Mouse (Mus musculus) forebrain, embryonic 11.5 days (tissue): Measurements from ENCODE around the gene Aldh6a1. TPM values are rescaled to one million over a fixed set of nuclear protein-coding genes. Genes with fewer than 3 reads are reported as not detected.

Experiments used
- ATAC-seq: fragments of 200-750 bp; cut with Nextera tagmentation; replicated peaks from 2 replicates; pipeline ENCODE4 v1.8.0; 2017; ENCODE audit warnings: moderate TSS enrichment; ENCODE audit not compliant: low FRiP score
- DNase-seq: peaks from one replicate; pipeline ENCODE4 v3.0.0-alpha.2; 2017; ENCODE audit warnings: low spot score
- H3K27ac ChIP-seq: fragments of 300-500 bp; sonication (generic); 2 replicates; pipeline ENCODE4 v1.5.1; 2014; ENCODE audit warnings: low read depth, low read length
- H3K27me3 ChIP-seq: fragments of 300-500 bp; sonication (generic); 2 replicates; pipeline ENCODE4 v1.6.1; 2014; ENCODE audit warnings: mild to moderate bottlenecking, low read length, mixed read lengths; ENCODE audit not compliant: control insufficient read depth, insufficient read depth
- H3K36me3 ChIP-seq: fragments of 300-500 bp; sonication (generic); 2 replicates; pipeline ENCODE4 v1.6.1; 2014; ENCODE audit warnings: mild to moderate bottlenecking, low read length, moderate library complexity, mixed read lengths; ENCODE audit not compliant: control insufficient read depth, insufficient read depth
- H3K4me1 ChIP-seq: fragments of 300-500 bp; sonication (generic); replicated peaks from 2 replicates; pipeline ENCODE4 v1.6.1; 2014; ENCODE audit warnings: low read length, mixed read lengths; ENCODE audit not compliant: control insufficient read depth, insufficient read depth
- H3K4me2 ChIP-seq: fragments of 300-500 bp; sonication (generic); 2 replicates; pipeline ENCODE4 v1.6.1; 2014; ENCODE audit warnings: low read depth, mild to moderate bottlenecking, low read length, moderate library complexity, mixed read lengths; ENCODE audit not compliant: severe bottlenecking
- H3K4me3 ChIP-seq: fragments of 300-500 bp; sonication (generic); 2 replicates; pipeline ENCODE4 v1.5.1; 2014; ENCODE audit warnings: low read depth, low read length
- H3K9ac ChIP-seq: fragments of 300-500 bp; sonication (generic); 2 replicates; pipeline ENCODE4 v1.6.1; 2014; ENCODE audit warnings: low read length
- H3K9me3 ChIP-seq: fragments of 300-500 bp; sonication (generic); 2 replicates; pipeline ENCODE4 v1.6.1; 2016; ENCODE audit warnings: low read length, mixed read lengths; ENCODE audit not compliant: control insufficient read depth
- WGBS: fragments of 180-500 bp; shearing (Covaris S2); extraction: QIAGEN DNeasy Blood & Tissue Kit; methylation state at CpG from one replicate; pipeline ENCODE4 v1.1.7; 2014; 5-methylcytosine and 5-hydroxymethylcytosine counted together
- polyA plus RNA-seq: library from polyadenylated mRNA; unstranded; fragments of >200 nt; fragmentation: Nextera tagmentation; extraction: Ambion mirVana; gene quantifications from 2 replicates; pipeline ENCODE4 v1.2.1, GENCODE M21; 2014

Aldh6a1 gene
- 20.8 and 21.0 TPM in 2 replicates for polyA plus RNA-seq

DNA sequence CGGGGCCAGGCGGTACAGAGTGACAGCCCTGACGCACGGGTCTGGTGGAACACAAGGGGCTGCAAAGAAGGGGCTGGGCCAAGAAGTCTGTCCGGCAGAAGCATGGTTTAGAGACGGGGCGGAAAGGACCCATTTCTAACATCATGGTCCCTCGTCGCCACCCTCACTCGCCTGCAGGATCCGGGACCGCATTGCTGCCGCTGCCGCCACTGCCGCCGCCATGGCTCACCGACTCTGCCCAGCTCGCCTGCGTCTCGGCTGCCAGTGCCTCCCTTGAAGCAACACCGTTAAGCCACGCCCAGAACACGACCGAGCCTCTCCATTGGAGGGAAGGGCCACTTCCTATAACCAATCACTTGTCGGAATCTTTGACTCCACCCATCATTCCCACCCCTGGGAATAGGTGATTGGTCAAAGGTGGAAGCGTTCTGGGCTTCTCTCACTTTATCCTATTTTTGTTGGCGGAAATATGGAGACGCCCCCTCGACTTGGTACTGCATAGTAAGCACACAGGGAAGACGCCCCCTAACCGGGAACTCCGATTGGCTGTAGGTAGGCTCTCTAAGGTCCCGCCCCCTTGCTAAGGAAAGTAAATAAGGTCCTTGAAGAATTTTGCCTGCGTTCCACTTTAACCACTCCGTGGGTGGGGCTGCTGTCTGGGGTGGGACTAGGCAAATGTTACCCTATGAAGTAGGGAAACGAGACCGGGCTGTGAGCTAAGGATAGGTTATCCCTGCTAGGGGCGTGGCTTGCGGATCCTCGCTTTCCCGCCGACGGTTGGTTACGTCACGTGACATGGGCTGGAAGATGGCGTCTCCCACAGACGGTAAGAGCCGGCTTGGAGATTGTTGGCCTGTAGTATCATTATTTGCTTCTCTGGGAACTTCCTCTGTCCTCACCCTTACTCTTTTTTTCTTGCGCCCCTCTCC, at the start of gene Aldh6a1, which contains the start of gene Lin52:
Aldh6a1 (minus strand) TSS at position 287 of the 929 bp plus-strand sequence.
Lin52 (plus strand) TSS at position 705 of the 929 bp plus-strand sequence.
- Histone ChIP-seq H3K9me3 (no peaks in the 10 kb centered on the region), H3K9ac (peak within 1 kb of the TSS; percentile 71), H3K4me3 (peak within 1 kb of the TSS; percentile 82), H3K27ac (no peak within 1 kb of the TSS), H3K4me2 (peak within 1 kb of the TSS; percentile 85), H3K36me3 (no peaks in the 10 kb centered on the region), H3K27me3 (no peaks in the 10 kb centered on the region; the same call in 1 of the 2 replicates), H3K4me1 (peaks cover 4% of the 10 kb centered on the region; the same call in 1 of the 2 replicates)
- under 1% methylated on average over 49 of the region's 49 CpGs for WGBS
- peak; percentile 98 for ATAC-seq
- DNase-seq, result peak; percentile 95

DNA sequence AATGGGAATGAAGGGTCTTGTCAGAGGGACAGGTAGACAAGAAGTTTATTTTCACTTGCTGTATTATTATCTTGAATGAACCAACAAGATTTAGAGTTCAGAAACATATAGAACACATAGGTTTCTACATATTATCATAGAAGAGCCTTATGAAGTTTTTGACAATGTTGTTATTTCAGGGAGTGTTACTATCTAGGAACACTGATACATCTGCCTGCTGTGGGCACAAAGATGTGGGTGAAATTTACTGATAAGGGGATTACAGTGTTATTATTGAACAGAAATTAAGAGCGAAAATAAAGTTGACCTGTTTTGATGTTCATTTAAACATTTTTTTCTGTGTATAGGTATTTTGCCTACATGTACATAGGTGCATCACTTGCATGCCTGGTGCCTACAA, 46.0 kb upstream of the Aldh6a1 start:
- Histone ChIP-seq H3K4me1 (no peaks in the 10 kb centered on the region; the same call in 1 of the 2 replicates), H3K9ac (no peak overlapping the region), H3K27me3 (no peaks in the 10 kb centered on the region), H3K4me3 (no peak overlapping the region), H3K9me3 (no peaks in the 10 kb centered on the region), H3K27ac (no peak overlapping the region), H3K4me2 (no peak overlapping the region), H3K36me3 (no peaks in the 10 kb centered on the region)
- no peak for ATAC-seq
- no peak for DNase-seq
- 100% methylated on average over 1 of the region's 1 CpGs for WGBS

DNA sequence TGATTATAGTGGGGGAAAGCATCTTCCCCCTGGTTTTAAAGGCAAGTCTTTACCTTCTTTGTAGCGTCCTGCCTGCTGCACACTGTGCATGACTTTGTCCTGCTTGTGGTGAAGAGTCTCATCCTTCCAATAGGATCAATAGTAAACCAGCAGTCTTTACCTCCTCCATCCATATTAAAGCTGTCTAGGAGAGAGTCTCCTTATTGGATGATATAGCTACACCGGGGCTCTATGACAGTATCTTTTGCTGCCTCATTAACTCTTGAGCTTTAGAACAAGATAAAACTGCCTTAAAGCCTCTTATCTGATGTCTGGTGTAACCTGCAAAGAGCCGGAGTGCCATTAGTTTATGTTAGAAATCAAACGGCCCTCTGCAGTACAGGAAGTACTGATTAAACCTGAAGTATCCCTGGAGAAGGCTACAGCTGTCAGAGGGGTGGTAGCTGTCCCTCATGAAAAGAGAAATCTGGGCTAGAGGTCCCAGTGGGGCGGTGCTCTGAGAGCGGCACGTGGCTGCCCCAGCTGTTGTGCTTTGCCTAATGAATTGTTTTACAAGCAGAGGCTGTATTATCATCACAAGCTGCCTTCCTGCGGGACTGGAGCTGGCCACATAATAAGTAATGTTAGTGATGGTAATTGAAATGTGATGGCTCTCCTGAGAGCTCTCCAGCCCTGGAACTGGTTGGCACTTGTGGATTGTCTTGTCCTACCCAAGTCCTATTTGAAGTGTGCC, 36.7 kb upstream of the Aldh6a1 start:
- H3K36me3 ChIP-seq, result no peaks in the 10 kb centered on the region
- H3K4me1 ChIP-seq, result no peaks in the 10 kb centered on the region
- H3K9me3 ChIP-seq, result no peaks in the 10 kb centered on the region
- H3K4me2 ChIP-seq, result no peak overlapping the region
- H3K27ac ChIP-seq, result no peak overlapping the region
- H3K4me3 ChIP-seq, result no peak overlapping the region
- peak; percentile 55 for DNase-seq
- H3K27me3 ChIP-seq, result no peaks in the 10 kb centered on the region
- H3K9ac ChIP-seq, result no peak overlapping the region
- peak; percentile 61; the same call in 1 of the 2 replicates for ATAC-seq
- WGBS, result 49% methylated on average over 8 of the region's 8 CpGs

DNA sequence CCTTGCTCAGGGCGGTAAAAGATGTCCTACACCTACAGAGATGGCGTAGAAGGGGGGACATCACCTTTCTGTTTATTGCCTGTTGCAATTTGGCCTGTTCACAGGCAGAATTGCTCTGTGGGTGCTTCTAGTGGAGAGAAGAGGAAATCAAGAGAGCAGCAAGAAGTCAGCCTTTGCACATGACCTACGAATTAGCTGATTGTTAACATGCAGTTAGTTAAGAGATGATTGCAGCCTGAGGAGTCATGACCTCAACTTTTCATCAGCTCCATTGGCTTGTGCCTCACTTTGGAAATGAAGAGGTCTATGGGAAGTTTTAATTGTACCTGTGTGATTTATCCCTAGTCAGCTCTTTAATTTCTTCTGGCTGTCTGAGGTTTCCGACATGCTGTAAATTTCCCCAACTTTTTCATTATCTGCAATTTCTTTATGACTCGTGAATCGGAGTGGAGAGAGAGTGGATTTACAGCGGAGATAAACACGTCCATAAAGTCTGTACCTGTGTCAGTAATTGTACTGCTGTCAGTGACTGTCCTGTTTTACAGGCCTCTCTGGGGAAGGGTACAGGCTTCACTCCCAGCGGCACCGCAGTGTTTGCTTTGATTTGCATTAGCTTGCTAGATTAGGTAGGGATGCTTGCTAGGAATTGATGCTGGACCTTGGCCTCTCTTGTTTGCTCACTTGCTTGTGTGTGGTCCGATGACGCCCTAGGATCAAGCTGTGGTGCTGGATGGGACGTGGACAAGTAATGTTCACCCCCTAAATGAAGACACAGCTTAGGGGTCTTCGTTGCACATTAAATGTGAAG, 32.2 kb upstream of the Aldh6a1 start:
- no peak for ATAC-seq
- H3K4me1 ChIP-seq, result no peaks in the 10 kb centered on the region
- no peaks in the 10 kb centered on the region for H3K27me3 ChIP-seq
- WGBS, result 90% methylated on average over 14 of the region's 14 CpGs
- H3K9ac ChIP-seq, result no peak overlapping the region
- DNase-seq, result no peak
- no peaks in the 10 kb centered on the region for H3K9me3 ChIP-seq
- no peak overlapping the region for H3K4me2 ChIP-seq
- no peak overlapping the region for H3K27ac ChIP-seq
- no peak overlapping the region for H3K4me3 ChIP-seq
- H3K36me3 ChIP-seq, result no peaks in the 10 kb centered on the region

DNA sequence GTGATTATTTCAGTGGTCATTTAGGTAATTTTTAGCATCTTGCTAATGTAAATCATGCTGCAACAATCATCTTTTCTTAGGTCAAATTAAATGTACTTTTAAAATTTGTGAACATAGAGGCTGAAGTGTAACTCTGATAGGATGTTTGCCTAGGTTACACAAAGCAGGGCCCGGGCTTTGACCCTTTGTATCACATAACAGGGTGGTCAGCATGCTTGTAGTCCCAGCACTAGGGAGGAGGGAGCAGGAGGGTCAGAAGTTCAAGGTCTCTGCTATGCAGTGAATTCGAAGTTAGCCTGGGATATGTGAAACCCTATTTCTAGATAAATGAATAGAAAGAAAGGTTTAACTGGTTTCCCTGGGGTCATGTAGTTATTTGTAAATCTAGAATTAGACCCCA, 30.4 kb upstream of the Aldh6a1 start:
- 67% methylated on average over 2 of the region's 2 CpGs for WGBS

DNA sequence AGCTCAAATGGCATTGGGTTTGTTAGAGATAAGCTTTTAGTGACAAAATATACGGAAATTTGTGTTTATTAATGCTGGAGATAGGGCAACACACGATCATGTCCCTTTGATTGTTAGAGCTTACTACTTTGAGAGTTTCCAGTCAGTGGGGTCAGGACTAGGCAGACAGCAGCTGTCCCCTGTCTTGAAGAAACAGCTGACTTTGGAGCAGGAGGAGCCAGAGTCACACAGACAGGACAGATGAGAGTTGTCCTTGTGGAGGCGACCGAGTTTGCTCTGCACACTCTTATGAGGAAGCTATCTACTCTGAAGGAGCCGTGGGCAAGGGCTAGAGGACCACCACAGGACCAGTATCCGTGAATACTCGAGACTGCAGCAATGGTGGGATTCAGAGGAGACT, 28.1 kb upstream of the Aldh6a1 start:
- Histone ChIP-seq H3K27ac (no peak overlapping the region), H3K4me1 (no peaks in the 10 kb centered on the region), H3K9ac (no peak overlapping the region), H3K4me2 (no peak overlapping the region), H3K9me3 (no peaks in the 10 kb centered on the region), H3K27me3 (no peaks in the 10 kb centered on the region), H3K36me3 (no peaks in the 10 kb centered on the region), H3K4me3 (no peak overlapping the region)
- DNase-seq (no peak), ATAC-seq (no peak)
- 97% methylated on average over 7 of the region's 7 CpGs for WGBS

More for the DNA sequence above, 30.4 kb upstream of the Aldh6a1 start:
- Histone ChIP-seq H3K9me3 (no peaks in the 10 kb centered on the region), H3K36me3 (no peaks in the 10 kb centered on the region), H3K4me1 (no peaks in the 10 kb centered on the region), H3K27ac (no peak overlapping the region), H3K9ac (no peak overlapping the region), H3K4me3 (no peak overlapping the region), H3K27me3 (no peaks in the 10 kb centered on the region), H3K4me2 (no peak overlapping the region)
- ATAC-seq (no peak), DNase-seq (no peak)

DNA sequence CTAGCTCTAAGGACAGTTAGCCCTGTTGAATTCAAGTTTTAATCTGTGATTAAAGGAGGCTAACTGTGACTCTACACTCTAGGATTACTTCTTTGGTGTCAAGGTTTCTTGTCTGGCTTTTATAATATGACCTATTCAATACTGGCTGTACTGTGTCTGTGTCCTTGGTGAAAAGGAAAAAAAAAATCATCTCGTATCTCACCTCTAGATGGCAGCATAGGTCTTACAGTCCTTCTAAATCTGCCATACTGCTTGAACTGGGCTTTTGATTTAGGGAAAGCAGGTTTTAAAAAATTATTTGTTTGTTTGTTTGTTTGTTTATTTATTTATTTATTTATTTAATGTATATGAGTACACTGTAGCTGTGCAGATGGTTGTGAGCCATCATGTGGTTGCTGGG, 17.9 kb upstream of the Aldh6a1 start:
- Histone ChIP-seq H3K9me3 (no peaks in the 10 kb centered on the region), H3K4me2 (no peak overlapping the region), H3K27ac (no peak overlapping the region), H3K4me3 (no peak overlapping the region), H3K36me3 (no peaks in the 10 kb centered on the region), H3K9ac (no peak overlapping the region), H3K4me1 (no peaks in the 10 kb centered on the region), H3K27me3 (no peaks in the 10 kb centered on the region)
- 0% methylated on average over 1 of the region's 1 CpGs for WGBS
- no peak for ATAC-seq
- DNase-seq, result no peak

DNA sequence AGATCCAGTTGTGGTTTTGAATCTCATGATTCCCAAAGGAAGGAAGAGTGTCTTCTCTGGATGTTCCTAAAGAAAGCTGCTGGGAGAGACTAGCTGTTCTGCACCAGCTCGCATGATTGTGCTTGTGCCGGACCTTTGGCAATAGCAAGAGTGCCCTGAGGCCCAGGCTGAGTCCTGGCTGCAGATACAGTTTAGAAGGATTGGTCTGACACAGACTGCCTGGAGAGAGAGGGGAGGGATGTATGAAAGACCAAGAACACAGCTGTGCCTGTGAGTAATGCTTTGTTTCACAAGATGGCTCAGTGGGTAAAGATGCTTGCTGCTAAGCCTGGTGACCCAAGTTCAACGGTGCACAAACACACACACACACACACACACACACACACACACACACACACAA, 12.1 kb upstream of the Aldh6a1 start:
- Histone ChIP-seq H3K27ac (no peak overlapping the region), H3K4me2 (no peak overlapping the region), H3K9me3 (no peaks in the 10 kb centered on the region), H3K4me1 (no peaks in the 10 kb centered on the region), H3K27me3 (no peaks in the 10 kb centered on the region), H3K4me3 (no peak overlapping the region), H3K36me3 (no peaks in the 10 kb centered on the region), H3K9ac (no peak overlapping the region)
- 89% methylated on average over 3 of the region's 3 CpGs for WGBS
- ATAC-seq (no peak), DNase-seq (no peak)
